Mouse (Mus musculus): ENCODE data around the gene Tspan15. TPM values are rescaled to one million over a fixed set of nuclear protein-coding genes. Genes with fewer than 3 reads are reported as not detected.

The Tspan15 gene
- total RNA-seq, 4 experiments from 2014 or later, result 14.3 to 20.4 (median 20.4) TPM

Small RNA genes lying within 50 kb of the gene (microRNA-seq; reads per million reads assigned to microRNA genes)
- gene Mir7662, result 0.96 to 1.5 reads per million in 2 experiments

Other genes with a start within 250 kb of the Tspan15 start
- gene Neurog3, start 98.2 kb downstream of the Tspan15 start, total RNA-seq (2022), result not detected
- 10 to 100 TPM; 37.3 to 46.9 (median 41.6) TPM for gene Fam241b, start 87.3 kb downstream of the Tspan15 start, total RNA-seq (2022)
- under 1 TPM; 0.19 to 0.71 (median 0.35) TPM for gene Tacr2, start 21.2 kb upstream of the Tspan15 start, total RNA-seq (2022)
- 100 to 1,000 TPM; 306 to 330 (median 314) TPM for gene Hk1, start 148.7 kb upstream of the Tspan15 start, total RNA-seq (2022)
- gene Hkdc1, start 191.2 kb upstream of the Tspan15 start, total RNA-seq (2022), result 1 to 10 TPM; 3.2 to 6.4 (median 5.2) TPM
- 1 to 10 TPM in 3 of 4 experiments, under 1 TPM in 1; 0.92 to 1.2 (median 1.1) TPM for gene 4930507D05Rik, start 218.2 kb upstream of the Tspan15 start, total RNA-seq (2022)
- 10 to 100 TPM; 21.6 to 27.3 (median 26.8) TPM for gene Supv3l1, start 218.5 kb upstream of the Tspan15 start, total RNA-seq (2022)